Mouse (Mus musculus) CH12.LX (cell line): Measurements from ENCODE around the gene Dio3. TPM values are rescaled to one million over a fixed set of nuclear protein-coding genes. Genes with fewer than 3 reads are reported as not detected.

Experiments used
- DNase-seq: peaks from one replicate; pipeline ENCODE4 v3.0.0-alpha.2; 2013; ENCODE audit errors: extremely low read depth
- H3K27ac ChIP-seq: 2 replicates; pipeline ENCODE4 v1.5.1; 2012; ENCODE audit warnings: low read depth, mild to moderate bottlenecking, control low read depth, moderate library complexity; ENCODE audit not compliant: insufficient read depth
- H3K27me3 ChIP-seq: replicated peaks from 2 replicates; pipeline ENCODE3; 2012; ENCODE audit warnings: inconsistent platforms
- H3K36me3 ChIP-seq, 2 experiments: replicated peaks in 1 of 2; 2 replicates each; pipeline versions ENCODE3 to v1.6.1; 2012; ENCODE audit warnings: inconsistent platforms in 1 of 2, low read length in 1 of 2, mild to moderate bottlenecking in 1 of 2, mixed read lengths in 1 of 2, moderate library complexity in 1 of 2; ENCODE audit not compliant: control insufficient read depth in 1 of 2, insufficient read depth in 1 of 2
- H3K4me1 ChIP-seq, 2 experiments: 2 replicates each; pipeline ENCODE4 v1.6.1; 2012; ENCODE audit warnings: inconsistent platforms in 1 of 2, moderate library complexity in 1 of 2; ENCODE audit not compliant: insufficient read depth in 2 of 2, control insufficient read depth in 1 of 2
- H3K4me2 ChIP-seq: 2 replicates; pipeline ENCODE4 v1.6.1; 2012; ENCODE audit warnings: low read depth, mild to moderate bottlenecking, control low read depth; ENCODE audit not compliant: poor library complexity, insufficient read depth, severe bottlenecking
- H3K4me3 ChIP-seq, 3 experiments: fragments of 150-350 bp in 1 of 3; sonication (generic) in 1 of 3; replicated peaks in 1 of 3; 2 replicates each; pipeline versions ENCODE3 to v1.5.1; 2011 to 2012; ENCODE audit warnings: low read depth in 2 of 3, low read length in 2 of 3, mild to moderate bottlenecking in 2 of 3, moderate library complexity in 2 of 3, control low read depth in 1 of 3, improper control_type of control experiment in 1 of 3, inconsistent platforms in 1 of 3, mixed read lengths in 1 of 3; ENCODE audit not compliant: poor library complexity in 1 of 3
- H3K79me2 ChIP-seq: replicated peaks from 2 replicates; pipeline ENCODE4 v1.6.1; 2012; ENCODE audit warnings: mild to moderate bottlenecking, moderate library complexity; ENCODE audit not compliant: control insufficient read depth, poor library complexity, insufficient read depth, severe bottlenecking; ENCODE audit errors: extremely low read depth
- H3K9ac ChIP-seq: 2 replicates; pipeline ENCODE4 v1.6.1; 2012; ENCODE audit warnings: low read depth, mild to moderate bottlenecking, control low read depth, moderate library complexity; ENCODE audit not compliant: insufficient read depth
- H3K9me3 ChIP-seq: replicated peaks from 2 replicates; pipeline ENCODE3; 2012; ENCODE audit warnings: low read length, inconsistent platforms, mixed read lengths
- BHLHE40 ChIP-seq: IDR thresholded peaks from 2 replicates; pipeline ENCODE4 v1.6.1; 2011; ENCODE audit warnings: mild to moderate bottlenecking, low read depth, low read length, improper control_type of control experiment
- CHD1 ChIP-seq: IDR thresholded peaks from 2 replicates; pipeline ENCODE4 v1.6.1; 2012; ENCODE audit warnings: low read depth, low read length, improper control_type of control experiment, inconsistent platforms
- ELF1 ChIP-seq: IDR thresholded peaks from 2 replicates; pipeline ENCODE4 v1.6.1; 2014; ENCODE audit warnings: low read depth, mild to moderate bottlenecking, inconsistent platforms, low read length, improper control_type of control experiment
- HCFC1 ChIP-seq: IDR thresholded peaks from 2 replicates; pipeline ENCODE4 v1.6.1; 2012; ENCODE audit warnings: low read depth, mild to moderate bottlenecking, inconsistent platforms, low read length, improper control_type of control experiment
- JUN ChIP-seq: IDR thresholded peaks from 2 replicates; pipeline ENCODE4 v1.6.1; 2011; ENCODE audit warnings: low read depth, mild to moderate bottlenecking, low read length, improper control_type of control experiment, moderate library complexity; ENCODE audit not compliant: insufficient read depth
- JUND ChIP-seq: conservative IDR thresholded peaks from 2 replicates; pipeline ENCODE4 v1.6.1; 2011; ENCODE audit warnings: low read depth, low read length, improper control_type of control experiment
- KAT2A ChIP-seq: IDR thresholded peaks from 2 replicates; pipeline ENCODE4 v1.6.1; 2012; ENCODE audit warnings: low read length, improper control_type of control experiment, inconsistent platforms; ENCODE audit not compliant: insufficient replicate concordance
- MAX ChIP-seq: IDR thresholded peaks from 2 replicates; pipeline ENCODE4 v1.6.1; 2011; ENCODE audit warnings: low read length, improper control_type of control experiment
- MAZ ChIP-seq: IDR thresholded peaks from 2 replicates; pipeline ENCODE4 v1.6.1; 2012; ENCODE audit warnings: low read depth, mild to moderate bottlenecking, inconsistent platforms, low read length, improper control_type of control experiment, moderate library complexity
- POLR2A ChIP-seq: IDR thresholded peaks from 2 replicates; pipeline ENCODE4 v1.6.1; 2011; ENCODE audit warnings: low read depth, mild to moderate bottlenecking, improper control_type of control experiment, low read length
- POLR2AphosphoS2 ChIP-seq: IDR thresholded peaks from 2 replicates; pipeline ENCODE4 v1.6.1; 2011; ENCODE audit warnings: low read depth, low read length, improper control_type of control experiment
- RAD21 ChIP-seq: IDR thresholded peaks from 2 replicates; pipeline ENCODE4 v1.6.1; 2011; ENCODE audit warnings: low read depth, mild to moderate bottlenecking, low read length, improper control_type of control experiment, moderate library complexity
- RCOR1 ChIP-seq: conservative IDR thresholded peaks from 2 replicates; pipeline ENCODE4 v1.6.1; 2012; ENCODE audit warnings: low read depth, mild to moderate bottlenecking, inconsistent platforms, low read length, improper control_type of control experiment
- TBP ChIP-seq: conservative IDR thresholded peaks from 2 replicates; pipeline ENCODE4 v1.6.1; 2011; ENCODE audit warnings: low read depth, low read length, improper control_type of control experiment
- TCF12 ChIP-seq: IDR thresholded peaks from 2 replicates; pipeline ENCODE4 v1.6.1; 2014; ENCODE audit warnings: low read depth, mild to moderate bottlenecking, inconsistent platforms, low read length, improper control_type of control experiment
- UBTF ChIP-seq: IDR thresholded peaks from 2 replicates; pipeline ENCODE4 v1.6.1; 2012; ENCODE audit warnings: low read depth, mild to moderate bottlenecking, inconsistent platforms, low read length, improper control_type of control experiment, moderate library complexity
- USF1 ChIP-seq: IDR thresholded peaks from 2 replicates; pipeline ENCODE4 v1.6.1; 2014; ENCODE audit warnings: low read depth, mild to moderate bottlenecking, inconsistent platforms, low read length, improper control_type of control experiment
- USF2 ChIP-seq: conservative IDR thresholded peaks from 2 replicates; pipeline ENCODE4 v1.6.1; 2011; ENCODE audit warnings: low read depth, low read length, improper control_type of control experiment
- ZKSCAN1 ChIP-seq: IDR thresholded peaks from 2 replicates; pipeline ENCODE4 v1.6.1; 2012; ENCODE audit warnings: low read depth, inconsistent platforms, low read length, improper control_type of control experiment, borderline replicate concordance
- ZMIZ1 ChIP-seq: IDR thresholded peaks from 2 replicates; pipeline ENCODE4 v1.6.1; 2012; ENCODE audit warnings: low read depth, mild to moderate bottlenecking, inconsistent platforms, low read length, improper control_type of control experiment
- ZNF384 ChIP-seq: IDR thresholded peaks from 2 replicates; pipeline ENCODE4 v1.6.1; 2012; ENCODE audit warnings: low read depth, low read length, improper control_type of control experiment, inconsistent platforms
- dilution Hi-C: fragments of 300-500 bp; cut with MboI; formaldehyde crosslinking; loops from 2 replicates; pipeline ENCODE4 v1.14.3; 2020; ENCODE audit warnings: low sequenced_read_pairs; ENCODE audit not compliant: extremely low pct_unique_long_range_greater_than_20kb, extremely low pct_ligation_motif_present
- in situ Hi-C: fragments of 300-500 bp; cut with MboI; formaldehyde crosslinking; loops from 3 replicates; pipeline ENCODE4 v1.14.3; 2019; ENCODE audit warnings: low sequenced_read_pairs, low pct_ligation_motif_present, low pct_unique_long_range_greater_than_20kb, mixed read lengths
- polyA plus RNA-seq: library from polyadenylated mRNA; unstranded; fragments of >175 nt; gene quantifications from 2 replicates; pipeline ENCODE4 v1.2.1, GENCODE M21; 2012; ENCODE audit warnings: low read depth; ENCODE audit not compliant: insufficient read length
- total RNA-seq, 2 experiments: library from RNA; depleted of rRNA; stranded (reverse); fragments of 300-350 nt in 1 of 2; fragments of >200 nt in 1 of 2; gene quantifications; 2 replicates each; pipeline ENCODE4 v1.2.3; 2012 to 2014

Gene Dio3
- total and polyA plus RNA-seq, 3 experiments = not detected

- no peaks in the 10 kb centered on the region for H3K36me3 ChIP-seq
- DNase-seq = no peak
- dilution Hi-C loops = no loop called here
- H3K27ac ChIP-seq = no peak overlapping the region
- no peak overlapping the region for H3K4me3 ChIP-seq
- H3K79me2 ChIP-seq = no peaks in the 10 kb centered on the region
- H3K4me2 ChIP-seq = no peak overlapping the region
- H3K4me1 ChIP-seq = no peaks in the 10 kb centered on the region
- in situ Hi-C loops = no loop called here
- no peak overlapping the region for H3K9ac ChIP-seq
- no peak for TF ChIP-seq ELF1
- TF ChIP-seq POLR2A = no peak
- TF ChIP-seq BHLHE40 = no peak
- TF ChIP-seq JUN = no peak
- no peak for TF ChIP-seq CHD1
- TF ChIP-seq RCOR1 = no peak
- TF ChIP-seq USF1 = no peak
- TF ChIP-seq RAD21 = no peak
- TF ChIP-seq UBTF = no peak
- no peak for TF ChIP-seq ZNF384
- TF ChIP-seq MAX = no peak
- TF ChIP-seq ZKSCAN1 = no peak
- no peak for TF ChIP-seq ZMIZ1
- TF ChIP-seq TBP = no peak
- no peak for TF ChIP-seq HCFC1
- peaks cover 72% of the 10 kb centered on the region for H3K9me3 ChIP-seq
- peaks cover 3% of the 10 kb centered on the region for H3K27me3 ChIP-seq
These were observed 43.0 kb upstream of the Dio3 start for GRCm38 (mm10) chr12:110235908-110236307.

GRCm38 (mm10) chr12:110237046-110237445 lies 41.8 kb upstream of the Dio3 start:
- no peaks in the 10 kb centered on the region for H3K79me2 ChIP-seq
- DNase-seq = no peak
- H3K4me2 ChIP-seq = no peak overlapping the region
- no peak overlapping the region for H3K4me3 ChIP-seq
- TF ChIP-seq RCOR1 = no peak
- no peak for TF ChIP-seq JUND
- TF ChIP-seq TCF12 = no peak
- no peak for TF ChIP-seq MAZ
- TF ChIP-seq ZMIZ1 = no peak
- TF ChIP-seq USF2 = no peak
- no peak for TF ChIP-seq POLR2A
- TF ChIP-seq KAT2A = no peak
- TF ChIP-seq ZKSCAN1 = no peak
- TF ChIP-seq POLR2AphosphoS2 = no peak
- no peak for TF ChIP-seq BHLHE40
- TF ChIP-seq HCFC1 = no peak
- TF ChIP-seq TBP = no peak
- peaks cover 3% of the 10 kb centered on the region for H3K27me3 ChIP-seq
- no peaks in the 10 kb centered on the region for H3K4me1 ChIP-seq
- dilution Hi-C loops (no loop called here), in situ Hi-C loops (no loop called here)
- H3K9me3 ChIP-seq = peaks cover 73% of the 10 kb centered on the region
- H3K27ac ChIP-seq = no peak overlapping the region
- H3K9ac ChIP-seq = no peak overlapping the region
- no peaks in the 10 kb centered on the region for H3K36me3 ChIP-seq
